In genomic region chr12:85736203-85736602, GRCm38 (mm10) we compare ENCODE assay signal across 14 mouse cellular contexts. TPM values are rescaled to one million over a fixed set of nuclear protein-coding genes. Genes with fewer than 3 reads are reported as not detected.
DNase-seq lines count a peak whose midpoint lies in the region; ATAC-seq and TF ChIP-seq lines count a peak whose summit lies in the region.
"Had no signal": no experiment of that assay in that cellular context is flagged by ENCODE, and none has a peak within 500 bp of the region (broad histone marks: within the 10 kb centered on the region; RNA-seq: fewer than 3 reads in every experiment).

No protein-coding gene starts in this region.

- no peaks in the 10 kb centered on the region for H3K36me3 ChIP-seq in kidney, embryonic 14.5 days (ENCODE audit: control insufficient read depth, insufficient read depth, low read length)
- no peaks in the 10 kb centered on the region for H3K36me3 ChIP-seq in midbrain, postnatal 0 days (ENCODE audit: insufficient read depth, low read length)
- H3K36me3 ChIP-seq in midbrain, embryonic 16.5 days (ENCODE audit: control insufficient read depth, insufficient read depth, low read length): no peaks in the 10 kb centered on the region
- H3K36me3 ChIP-seq: embryonic facial prominence, embryonic 13.5 days; hindbrain, embryonic 15.5 days; liver, embryonic 13.5 days; midbrain, embryonic 15.5 days had no signal

- H3K9me3 ChIP-seq in kidney, embryonic 14.5 days (ENCODE audit: control insufficient read depth, low read length): no peaks in the 10 kb centered on the region
- no peaks in the 10 kb centered on the region for H3K9me3 ChIP-seq in midbrain, postnatal 0 days (ENCODE audit: low read length)
- H3K9me3 ChIP-seq in midbrain, embryonic 16.5 days (replicated peaks; ENCODE audit: control insufficient read depth, low read length, poor library complexity, severe bottlenecking): no peaks in the 10 kb centered on the region
- H3K9me3 ChIP-seq: embryonic facial prominence, embryonic 13.5 days; hindbrain, embryonic 15.5 days; liver, embryonic 13.5 days; midbrain, embryonic 15.5 days had no signal

- WGBS in kidney, embryonic 14.5 days: 75% methylated on average over 2 of the region's 2 CpGs
- WGBS in midbrain, postnatal 0 days: 81% methylated on average over 2 of the region's 2 CpGs
- 80% methylated on average over 2 of the region's 2 CpGs for WGBS in midbrain, embryonic 16.5 days

- H3K9ac ChIP-seq in kidney, embryonic 14.5 days (ENCODE audit: low read depth, low read length): no peak overlapping the region
- no peak overlapping the region for H3K9ac ChIP-seq in midbrain, postnatal 0 days (replicated peaks; ENCODE audit: low read length, poor library complexity, severe bottlenecking)
- H3K9ac ChIP-seq in midbrain, embryonic 16.5 days (ENCODE audit: low read depth, low read length): no peak overlapping the region
- H3K9ac ChIP-seq: embryonic facial prominence, embryonic 13.5 days; hindbrain, embryonic 15.5 days; liver, embryonic 13.5 days; midbrain, embryonic 15.5 days had no signal

- H3K4me1 ChIP-seq in kidney, embryonic 14.5 days (ENCODE audit: control insufficient read depth, insufficient read depth, low read length): no peaks in the 10 kb centered on the region
- no peaks in the 10 kb centered on the region for H3K4me1 ChIP-seq in midbrain, postnatal 0 days (ENCODE audit: insufficient read depth, low read length)
- no peaks in the 10 kb centered on the region for H3K4me1 ChIP-seq in midbrain, embryonic 16.5 days (ENCODE audit: control insufficient read depth, insufficient read depth, low read length)
- H3K4me1 ChIP-seq: embryonic facial prominence, embryonic 13.5 days; hindbrain, embryonic 15.5 days; liver, embryonic 13.5 days; midbrain, embryonic 15.5 days had no signal

- no peak overlapping the region for H3K4me3 ChIP-seq in kidney, embryonic 14.5 days (ENCODE audit: low read length)
- no peak overlapping the region for H3K4me3 ChIP-seq in midbrain, postnatal 0 days (ENCODE audit: low read depth, low read length)
- H3K4me3 ChIP-seq in midbrain, embryonic 16.5 days (ENCODE audit: low read depth, low read length): no peak overlapping the region
- H3K4me3 ChIP-seq: embryonic facial prominence, embryonic 13.5 days; hindbrain, embryonic 15.5 days; liver, embryonic 13.5 days; midbrain, embryonic 15.5 days had no signal

- peak; percentile 44 to 47 for DNase-seq in cerebellum, postnatal 10 days
- no peak for DNase-seq in cerebellum, adult 11-12 months
- peak; percentile 35 for DNase-seq in kidney, adult 9 months
- peak; percentile 21 for DNase-seq in midbrain, postnatal 0 days (ENCODE audit: low spot score)
- peak; percentile 35 to 41 for DNase-seq in lung, postnatal 4 days
- DNase-seq in urinary bladder, postnatal 4 days (ENCODE audit: low spot score in 2 of 2): no peak
- DNase-seq: liver, embryonic 13.5 days had no signal

- H3K27ac ChIP-seq in kidney, embryonic 14.5 days (ENCODE audit: low read depth, low read length): no peak overlapping the region
- H3K27ac ChIP-seq in midbrain, postnatal 0 days (ENCODE audit: low read depth, low read length): no peak overlapping the region
- H3K27ac ChIP-seq in midbrain, embryonic 16.5 days (ENCODE audit: low read length): no peak overlapping the region
- H3K27ac ChIP-seq: embryonic facial prominence, embryonic 13.5 days; hindbrain, embryonic 15.5 days; liver, embryonic 13.5 days; midbrain, embryonic 15.5 days had no signal

- no peak for TF ChIP-seq CTCF in midbrain, postnatal 0 days (IDR thresholded peaks at IDR 0.05)

- H3K4me2 ChIP-seq in kidney, embryonic 14.5 days (replicated peaks; ENCODE audit: low read depth, low read length): no peak overlapping the region
- H3K4me2 ChIP-seq in midbrain, postnatal 0 days (ENCODE audit: low read depth, low read length, poor library complexity, severe bottlenecking): no peak overlapping the region
- H3K4me2 ChIP-seq in midbrain, embryonic 16.5 days (ENCODE audit: low read length): no peak overlapping the region
- H3K4me2 ChIP-seq: embryonic facial prominence, embryonic 13.5 days; hindbrain, embryonic 15.5 days; liver, embryonic 13.5 days; midbrain, embryonic 15.5 days had no signal

- no peak for ATAC-seq in kidney, embryonic 14.5 days (ENCODE audit: low FRiP score, low TSS enrichment)
- ATAC-seq in midbrain, postnatal 0 days (ENCODE audit: low FRiP score): no peak
- ATAC-seq in midbrain, embryonic 16.5 days: no peak
- ATAC-seq: intestine, postnatal 0 days; midbrain, embryonic 15.5 days had no signal

- no peaks in the 10 kb centered on the region for H3K27me3 ChIP-seq in kidney, embryonic 14.5 days (ENCODE audit: control insufficient read depth, insufficient read depth, low read length)
- H3K27me3 ChIP-seq in midbrain, postnatal 0 days (ENCODE audit: insufficient read depth, low read length): no peaks in the 10 kb centered on the region
- no peaks in the 10 kb centered on the region for H3K27me3 ChIP-seq in midbrain, embryonic 16.5 days (ENCODE audit: control insufficient read depth, insufficient read depth, low read depth, low read length)
- H3K27me3 ChIP-seq: embryonic facial prominence, embryonic 13.5 days; hindbrain, embryonic 15.5 days; liver, embryonic 13.5 days; midbrain, embryonic 15.5 days had no signal

RNA-seq across cellular contexts. Expression of gene Flvcr2, which starts 10.1 kb away (rescaled TPM):
- 0.94 and 2.2 TPM in 2 replicates for polyA plus RNA-seq in kidney, embryonic 14.5 days (2014; fragmentation: Nextera tagmentation; extraction: Ambion mirVana)
- 4.8 and 5.5 TPM in 2 replicates for total RNA-seq in midbrain, postnatal 0 days (2014; rRNA removed)
- 3.9 and 4.2 TPM in 2 replicates for polyA plus RNA-seq in midbrain, postnatal 0 days (2015; fragmentation: Nextera tagmentation; extraction: Ambion mirVana)
- 5.5 and 5.8 TPM in 2 replicates for polyA plus RNA-seq in midbrain, embryonic 16.5 days (2015; fragmentation: Nextera tagmentation; extraction: Ambion mirVana)
- total RNA-seq: megakaryocyte, adult 5-6 weeks had no signal

RNA-seq across cellular contexts. Expression of gene Batf, which starts 49.7 kb away (rescaled TPM):
- 2.7 and 2.9 TPM in 2 replicates for polyA plus RNA-seq in kidney, embryonic 14.5 days (2014; fragmentation: Nextera tagmentation; extraction: Ambion mirVana)
- 0.28 and 3.1 TPM in 2 replicates for total RNA-seq in midbrain, postnatal 0 days (2014; rRNA removed)
- polyA plus RNA-seq in midbrain, postnatal 0 days (2015; fragmentation: Nextera tagmentation; extraction: Ambion mirVana): 0.83 and 1.3 TPM in 2 replicates
- polyA plus RNA-seq in midbrain, embryonic 16.5 days (2015; fragmentation: Nextera tagmentation; extraction: Ambion mirVana): 0.59 and 1.3 TPM in 2 replicates

Comparison
In these comparisons a context has a peak if more than half of its experiments do, and no peak if none do; other contexts are left out.
1. DNase-seq: peak in cerebellum, postnatal 10 days (2 of 2), kidney, adult 9 months (single experiment), midbrain, postnatal 0 days (single experiment) and lung, postnatal 4 days (2 of 2); none in cerebellum, adult 11-12 months (single experiment) and urinary bladder, postnatal 4 days (0 of 2).